Mouse (Mus musculus) left cerebral cortex, adult 11 months (tissue): ENCODE measurements around the gene Agap3.

ENCODE experiments used
- DNase-seq: peaks from one replicate; pipeline ENCODE4 v3.0.0; 2022; ENCODE audit warnings: low spot score

The Agap3 gene

DNA sequence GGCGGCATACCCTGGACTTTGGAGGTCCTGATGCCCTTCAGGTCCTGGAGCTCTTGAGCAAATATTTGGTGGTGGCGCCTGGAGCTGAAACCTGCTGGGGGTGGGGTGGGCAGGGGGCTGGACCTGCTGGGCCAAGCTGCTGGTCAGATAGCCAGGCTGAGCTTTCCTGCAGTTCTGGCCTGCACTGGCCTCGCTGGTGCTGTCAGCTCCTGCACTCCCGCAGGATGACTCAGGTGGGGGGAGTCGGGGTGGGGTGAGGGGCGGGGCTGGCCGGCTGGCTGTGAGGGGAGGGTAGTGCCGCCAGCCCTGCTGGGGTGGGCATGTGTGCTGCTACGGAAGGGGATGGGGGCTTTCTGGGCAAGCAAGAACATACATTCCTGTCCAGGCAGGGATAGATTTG lies 23.4 kb upstream of the Agap3 start:
- no peak for DNase-seq

DNA sequence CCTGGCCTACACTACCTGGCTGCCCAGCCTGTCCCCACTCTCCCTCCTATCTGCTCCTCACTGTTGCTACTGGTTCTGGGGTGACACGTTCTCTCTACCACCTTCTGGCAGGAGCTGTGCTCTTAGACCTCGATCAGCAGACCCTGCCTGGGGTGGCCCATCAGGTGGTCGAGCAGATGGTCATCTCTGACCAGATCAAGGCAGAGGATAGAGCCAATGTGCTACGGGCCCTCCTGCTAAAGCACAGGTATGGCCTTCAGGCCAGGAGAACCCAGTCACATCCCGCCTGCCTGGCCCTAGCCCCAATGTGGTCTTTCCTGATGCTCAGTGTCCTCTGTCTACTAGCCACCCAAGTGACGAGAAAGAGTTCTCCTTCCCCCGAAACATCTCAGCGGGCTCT lies 18.0 kb upstream of the Agap3 start:
- DNase-seq: no peak

DNA sequence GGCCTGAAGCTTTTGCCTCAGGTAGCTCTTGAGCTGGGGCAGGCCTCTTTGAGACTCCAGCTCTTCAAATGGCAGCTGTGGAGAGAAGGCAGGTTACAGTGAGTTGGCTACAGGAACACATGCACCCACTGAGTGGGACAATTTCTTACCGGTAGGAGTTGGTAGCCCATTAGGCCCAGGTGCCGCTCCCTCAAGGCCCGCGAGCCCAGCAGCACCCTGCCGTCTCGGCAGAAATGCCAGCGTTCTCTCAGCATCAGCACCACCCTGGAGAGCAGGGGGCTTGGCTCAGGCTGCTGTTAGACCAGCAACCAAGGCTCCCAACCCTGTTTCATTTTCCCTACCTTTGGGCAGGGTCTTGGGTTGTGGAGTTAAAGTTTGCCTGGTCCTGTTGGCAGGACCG lies 10.8 kb upstream of the Agap3 start:
- no peak for DNase-seq

DNA sequence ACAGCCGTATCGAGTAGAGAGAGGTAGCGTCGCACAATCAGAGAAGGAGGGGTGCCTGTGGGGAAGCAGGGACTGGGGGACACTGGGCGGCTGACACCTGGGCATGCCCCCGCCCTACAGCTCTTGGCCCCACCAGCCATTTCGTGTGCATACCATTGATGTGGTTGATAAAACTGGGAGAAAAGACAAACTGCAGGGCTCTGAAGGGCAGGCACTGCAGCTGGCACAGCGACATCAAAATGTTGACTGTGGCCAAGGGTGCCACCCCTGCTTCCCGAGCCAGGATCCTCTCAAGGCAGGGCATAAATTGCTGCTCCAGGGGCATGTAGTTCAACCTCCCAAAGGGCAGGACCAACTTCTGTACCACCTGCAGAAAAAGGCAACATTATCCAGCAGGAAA lies 9.9 kb upstream of the Agap3 start:
- DNase-seq: no peak

DNA sequence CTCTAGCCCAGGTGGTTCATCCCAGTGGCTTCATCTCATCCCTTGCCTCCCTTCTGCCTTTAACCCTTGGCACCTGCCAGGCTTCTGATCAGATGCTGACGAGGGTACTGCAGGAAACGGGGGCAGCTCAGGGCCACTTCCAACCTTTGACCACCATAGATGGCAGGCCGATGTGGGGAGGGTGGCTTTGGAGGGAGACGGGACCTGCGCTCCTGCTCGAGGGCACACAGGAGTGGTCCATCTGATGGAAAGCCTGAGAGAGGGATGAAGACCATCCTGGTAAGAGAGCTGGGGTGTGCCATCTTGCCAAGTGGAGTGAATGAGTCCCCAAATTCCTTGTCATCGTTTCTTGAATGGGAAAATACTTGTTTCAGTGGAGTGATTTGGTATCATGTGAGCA lies 8.8 kb upstream of the Agap3 start:
- DNase-seq: no peak

DNA sequence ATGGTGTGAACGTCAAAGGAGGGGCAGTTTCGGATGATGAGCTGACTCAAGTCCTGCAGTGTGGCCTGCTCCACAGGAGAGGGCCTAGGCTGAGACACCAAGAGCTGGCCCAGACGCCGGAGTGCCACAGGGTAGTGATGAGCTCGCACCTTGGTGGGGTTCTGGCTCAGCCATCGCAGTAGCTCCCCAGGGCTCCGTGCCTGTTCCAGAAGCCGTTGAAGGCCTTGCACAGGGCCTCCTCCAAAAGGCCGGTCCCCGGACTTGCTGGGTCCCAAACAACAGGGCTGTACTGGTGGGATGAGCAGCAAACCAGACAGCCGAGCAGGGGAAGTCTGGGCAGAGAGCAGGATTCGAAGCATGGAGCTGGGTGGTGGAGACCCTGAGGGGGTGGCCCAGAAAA lies 8.1 kb upstream of the Agap3 start:
- no peak for DNase-seq

DNA sequence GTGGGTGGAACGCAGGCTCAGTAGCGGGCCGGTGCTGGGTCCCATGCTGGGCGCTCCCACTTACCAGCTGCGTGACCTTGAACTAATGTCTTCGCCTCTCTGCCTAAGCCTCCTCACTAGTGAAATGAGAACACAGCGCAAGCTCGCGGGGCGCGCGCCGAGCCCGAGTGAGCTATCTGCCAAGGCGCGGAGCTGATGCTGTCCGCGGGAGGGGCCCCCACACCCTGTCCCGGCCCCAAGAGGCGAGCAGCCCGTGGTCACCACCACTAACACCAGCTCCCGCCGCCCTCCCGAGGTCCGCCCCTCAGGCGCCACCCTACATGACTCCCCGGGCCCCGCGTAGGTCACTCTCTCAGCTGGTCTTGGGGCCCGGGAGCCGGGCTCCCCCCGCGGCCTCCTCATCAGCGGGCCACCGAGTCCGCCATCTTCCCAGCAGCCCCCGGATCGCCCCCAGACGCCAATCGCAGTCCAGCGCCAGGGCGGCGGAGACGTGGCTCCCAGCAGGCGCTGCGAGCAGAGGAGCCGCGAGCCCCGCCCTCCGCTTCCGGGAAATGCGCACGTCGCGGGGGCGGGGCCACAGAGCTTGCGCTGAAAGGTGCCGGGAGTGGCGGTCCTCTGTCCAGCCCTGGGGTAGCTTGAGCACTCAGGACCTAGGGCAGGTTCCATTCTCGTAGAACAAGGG lies 7.1 kb upstream of the Agap3 start, which contains the start of gene Fastk:
Gene Fastk, minus strand, starts transcription at position 542 of the 682 bp plus-strand sequence.
- peak; percentile 88 for DNase-seq

DNA sequence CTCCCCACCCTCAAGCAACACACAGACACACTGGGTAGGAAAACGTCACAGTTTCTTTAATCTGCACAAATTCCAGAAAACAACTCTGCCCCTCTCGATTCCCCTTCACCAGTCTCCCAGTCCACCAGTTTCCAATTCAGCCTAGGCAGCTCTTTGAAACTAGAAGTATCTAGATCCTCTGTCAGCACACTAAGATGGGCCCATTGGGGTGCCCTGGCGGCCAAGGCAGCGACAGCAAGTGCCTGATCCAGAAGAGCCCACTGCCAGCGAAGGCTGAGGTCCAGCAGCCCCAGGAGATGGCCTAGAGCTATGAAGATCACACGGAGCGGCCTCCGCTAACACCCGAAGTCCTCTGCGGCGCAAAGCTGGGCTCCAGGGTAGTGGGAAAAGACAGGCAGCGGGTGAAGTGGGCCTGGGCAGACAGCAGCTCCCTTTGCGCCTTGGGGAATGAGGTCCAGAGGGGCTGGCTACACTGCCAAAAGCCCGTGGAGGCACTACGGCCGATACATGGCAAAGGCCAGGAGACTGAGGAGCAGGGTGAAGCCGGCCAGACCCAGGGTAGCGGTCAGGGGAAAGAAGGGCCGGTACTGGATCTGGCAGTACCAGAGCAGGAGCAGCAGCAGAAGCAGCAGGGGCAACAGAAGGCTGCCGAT lies 6.4 kb upstream of the Agap3 start:
- no peak for DNase-seq

DNA sequence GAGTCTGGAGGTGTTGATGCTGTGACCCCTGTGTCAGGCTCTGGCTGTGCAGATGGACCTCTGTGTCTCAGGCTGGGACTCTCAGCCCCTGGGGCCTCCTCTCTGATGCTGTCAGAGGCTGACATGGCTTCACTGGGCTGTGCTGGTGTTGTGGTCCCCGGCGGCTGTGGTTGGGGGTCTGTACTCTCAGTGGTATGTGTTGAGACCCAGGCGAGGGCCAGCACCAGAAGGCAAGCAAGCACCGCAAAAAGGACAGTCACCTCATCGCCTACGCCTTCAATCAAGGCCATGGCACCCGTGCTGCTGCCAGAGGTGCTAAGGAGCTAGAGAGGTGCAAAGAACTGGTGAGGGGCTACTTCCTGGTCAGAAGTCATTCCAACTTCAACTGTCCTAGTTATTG lies 5.3 kb upstream of the Agap3 start:
- DNase-seq: no peak

DNA sequence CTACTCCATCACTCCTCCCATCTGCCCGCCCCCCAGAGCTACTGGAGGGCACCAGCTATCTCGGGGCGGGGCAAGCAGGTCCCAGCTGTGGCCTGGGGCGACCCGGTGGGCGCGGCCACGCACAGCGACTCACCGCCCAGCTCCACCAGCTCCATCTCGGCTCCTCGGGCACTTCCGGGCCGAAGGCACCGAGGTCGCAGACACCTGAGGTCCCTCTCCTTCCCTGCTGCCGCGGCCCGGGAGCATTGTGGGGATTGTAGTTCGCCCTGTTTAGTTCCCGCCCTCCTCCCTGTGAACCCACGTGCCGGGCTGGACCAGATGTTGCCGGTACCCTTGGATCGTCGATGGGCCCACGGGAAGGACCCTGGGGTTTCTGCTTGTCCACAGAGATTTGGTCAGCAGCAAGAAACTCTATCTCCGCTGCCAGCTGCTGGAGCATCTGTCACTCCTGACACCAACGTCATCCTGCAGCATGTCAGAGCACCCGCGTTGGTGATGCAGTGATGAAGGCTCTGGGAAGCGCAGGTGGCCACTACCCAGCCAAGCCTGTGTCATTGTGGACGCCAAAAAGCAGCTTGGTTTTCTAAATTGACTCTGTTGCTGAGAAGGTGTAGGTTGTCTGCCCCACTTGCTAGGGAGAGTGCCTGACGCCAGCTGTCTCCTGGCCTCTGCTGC lies 4.2 kb upstream of the Agap3 start, which contains the start of gene Tmub1:
Gene Tmub1, minus strand, starts transcription at position 231 of the 675 bp plus-strand sequence.
- DNase-seq: peak; percentile 73

DNA sequence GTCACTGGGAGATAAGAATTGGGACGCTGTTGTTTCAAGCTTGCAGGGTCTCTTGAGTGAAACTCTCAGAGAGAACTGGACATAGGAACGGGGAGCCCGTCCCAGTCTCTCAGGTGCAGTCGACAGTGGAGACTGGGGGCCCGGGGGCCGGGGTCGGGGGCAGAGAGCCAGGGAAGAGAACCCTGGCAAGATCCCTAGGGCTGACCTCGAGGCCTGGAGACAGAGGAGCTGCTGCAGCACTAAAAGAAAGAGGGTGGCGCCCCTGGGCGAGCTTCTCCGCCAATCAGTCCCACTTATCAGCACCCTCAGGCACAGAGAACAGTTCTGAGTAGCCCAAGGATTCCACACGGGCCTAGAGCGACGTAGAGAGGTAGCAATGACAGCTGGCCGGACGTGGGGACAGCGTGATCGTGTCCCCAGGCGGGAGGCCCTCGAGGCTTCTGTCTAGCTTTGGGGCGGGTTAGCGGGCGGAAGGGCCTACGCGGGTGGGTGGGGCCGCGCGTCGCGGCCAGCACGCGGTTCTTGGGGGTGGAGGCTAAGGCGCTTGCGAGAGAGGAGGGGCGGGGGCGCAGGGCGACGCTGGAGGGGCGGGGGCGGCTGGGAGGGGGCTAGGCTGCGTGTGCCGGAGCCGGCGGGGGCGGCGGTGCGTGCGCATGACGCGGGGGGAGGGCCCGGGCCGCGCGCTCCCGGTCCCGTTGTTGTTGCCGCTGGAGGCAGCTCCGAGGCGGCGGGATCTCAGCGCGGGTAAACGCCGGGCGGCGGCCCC lies 530 bp upstream of the Agap3 start:
- DNase-seq: peak; percentile 70

DNA sequence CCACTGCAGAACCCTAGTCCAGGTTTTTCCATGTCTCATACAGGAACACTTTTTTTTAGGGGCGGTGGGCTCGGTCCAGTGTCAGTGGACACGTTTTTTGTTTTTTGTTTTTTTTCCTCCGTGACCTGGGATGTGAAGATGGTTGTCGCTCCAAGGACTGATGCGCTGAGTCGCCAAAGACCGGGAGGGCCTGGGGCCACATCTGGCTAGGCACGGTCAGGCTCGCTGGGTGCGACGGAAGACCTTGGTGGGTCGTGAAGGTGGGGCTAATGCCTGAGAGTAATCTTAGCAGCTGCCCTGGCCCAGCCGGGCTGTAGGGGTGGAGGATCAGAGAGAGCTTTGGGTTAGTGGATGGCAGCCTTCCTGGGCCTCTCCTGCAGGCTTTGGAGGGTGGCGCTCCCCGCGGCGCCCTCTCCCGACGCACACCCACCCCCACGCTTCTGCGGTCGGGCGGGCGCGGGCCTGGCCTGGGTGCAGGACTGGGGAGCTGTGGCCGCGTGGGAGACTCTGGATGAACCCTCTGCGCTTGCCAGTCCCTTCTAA lies 785 bp downstream of the Agap3 start:
- no peak for DNase-seq

DNA sequence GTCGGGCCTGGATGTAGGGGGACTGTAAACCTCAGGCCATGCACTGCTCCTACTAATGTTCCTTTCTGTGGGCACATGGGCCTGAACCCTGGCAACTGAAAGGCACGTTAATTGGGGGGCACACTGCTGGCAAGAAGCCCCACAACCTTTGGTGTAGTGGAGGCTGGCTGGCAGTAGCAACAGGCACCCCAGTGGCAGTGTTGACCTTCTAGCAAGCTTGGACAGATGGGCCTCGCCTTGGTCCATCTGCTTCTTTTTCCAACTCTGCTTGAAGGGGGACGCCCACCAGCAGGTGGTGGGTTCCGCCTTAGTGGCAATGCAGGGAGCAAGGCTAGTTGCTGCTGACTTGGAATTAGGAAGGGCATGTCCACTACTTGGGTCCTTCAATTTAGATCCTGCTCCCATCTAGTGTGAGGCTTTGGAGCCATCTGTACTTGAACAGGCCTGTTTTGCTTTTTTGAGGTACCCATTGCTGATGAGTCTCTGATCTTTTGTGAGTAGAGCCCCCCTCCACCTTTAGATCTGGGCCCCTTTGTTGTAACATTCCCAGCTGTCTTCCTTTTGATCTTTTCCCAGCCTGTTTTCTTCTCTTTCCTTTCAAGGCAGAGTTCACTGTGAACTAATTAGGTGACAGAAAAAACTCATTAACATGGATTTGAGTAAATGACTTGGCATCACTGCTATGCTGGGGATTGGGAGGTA lies 1.5 kb downstream of the Agap3 start:
- DNase-seq: no peak

DNA sequence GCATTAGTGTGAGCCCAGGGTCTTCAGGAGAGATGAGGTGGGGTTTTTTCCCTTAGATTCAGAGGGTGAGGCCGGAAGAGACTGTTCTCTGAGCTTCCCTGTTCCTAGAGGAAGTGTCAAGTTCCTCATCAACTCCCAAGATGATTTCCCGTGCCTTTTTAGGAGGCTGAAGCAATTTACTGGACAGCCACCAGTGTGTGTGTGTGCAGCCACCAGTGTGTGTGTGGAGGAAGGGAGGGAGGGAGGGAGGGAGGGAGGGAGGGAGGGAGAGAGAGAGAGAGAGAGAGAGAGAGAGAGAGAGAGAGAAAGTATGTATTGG lies 2.0 kb downstream of the Agap3 start:
- DNase-seq: no peak

DNA sequence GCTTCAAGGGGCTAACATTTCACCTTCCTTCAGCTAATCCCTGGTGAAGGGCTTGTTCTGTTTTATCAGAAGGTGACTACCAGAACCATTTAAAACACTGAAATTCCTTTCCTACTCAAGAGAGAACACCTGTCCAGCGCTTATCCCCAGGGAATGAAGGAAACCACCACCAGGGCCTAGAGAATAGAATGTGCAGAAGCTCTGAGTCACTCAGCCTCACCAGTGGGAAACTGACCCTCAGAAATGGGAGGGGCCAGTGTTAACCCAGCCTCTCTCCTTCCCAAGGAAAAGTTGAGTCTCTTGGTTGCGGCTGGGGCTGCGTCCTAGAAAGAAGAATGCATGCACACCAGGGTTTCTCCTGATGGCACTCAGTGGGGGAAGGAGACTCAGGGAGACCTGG lies 3.1 kb downstream of the Agap3 start:
- no peak for DNase-seq

DNA sequence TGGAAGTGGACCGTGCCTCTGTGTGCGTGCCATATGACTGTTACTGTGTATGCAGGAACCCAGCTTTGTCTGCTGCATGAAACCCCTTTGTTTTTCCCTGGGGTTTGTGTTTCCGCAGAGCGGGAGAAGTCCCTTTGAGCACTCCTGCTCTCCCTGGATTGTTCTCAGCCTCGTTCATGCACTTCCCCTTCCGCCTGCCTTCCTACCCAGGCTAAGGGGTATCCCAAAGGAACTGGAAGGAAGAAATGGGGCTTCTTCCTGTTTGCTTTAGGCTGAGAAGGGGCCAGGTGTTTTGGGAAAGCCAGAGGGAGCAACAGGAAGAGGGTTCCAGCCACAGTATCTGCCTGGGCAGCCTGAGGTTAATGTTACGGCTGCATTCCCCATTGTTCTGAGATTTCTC lies 3.6 kb downstream of the Agap3 start:
- no peak for DNase-seq

DNA sequence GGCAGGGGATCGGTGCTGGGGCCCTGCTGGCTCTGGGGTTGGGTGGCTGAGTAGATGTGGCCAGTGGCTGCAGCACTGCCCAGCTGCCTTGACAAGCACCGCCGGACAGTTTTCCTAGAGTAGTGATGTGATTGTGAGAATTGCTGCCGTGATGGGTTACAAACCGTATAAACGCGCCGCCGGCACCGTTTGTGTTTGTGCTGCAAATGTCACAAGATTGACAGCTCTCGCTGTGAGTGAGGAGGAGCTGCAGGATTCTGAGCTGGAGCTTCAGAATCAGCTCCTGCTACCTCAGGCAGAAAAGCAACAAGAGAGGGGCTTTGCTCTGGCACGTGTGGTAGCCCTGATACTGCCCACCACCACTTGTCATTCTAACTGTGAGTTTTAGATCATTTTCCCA lies 14.8 kb downstream of the Agap3 start:
- no peak for DNase-seq

DNA sequence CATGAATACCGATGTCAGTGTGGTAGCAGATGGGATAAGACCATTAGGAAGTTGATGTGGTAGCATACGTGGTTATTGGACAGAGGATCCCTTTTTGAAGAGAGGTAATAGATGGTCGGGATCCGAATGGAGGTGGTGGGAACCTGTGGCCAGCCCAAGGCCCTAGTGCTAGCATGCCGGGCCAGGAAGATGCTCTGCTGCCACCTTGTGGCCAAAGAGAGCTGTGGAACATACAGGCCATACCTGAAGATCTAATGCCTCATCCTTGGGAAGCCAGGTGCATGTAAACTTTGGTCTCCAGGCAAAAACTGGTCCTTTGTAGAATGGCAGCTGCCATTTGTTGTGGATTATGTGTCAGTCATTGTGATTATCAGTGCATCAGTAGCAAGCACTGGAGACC lies 18.6 kb downstream of the Agap3 start:
- DNase-seq: no peak

DNA sequence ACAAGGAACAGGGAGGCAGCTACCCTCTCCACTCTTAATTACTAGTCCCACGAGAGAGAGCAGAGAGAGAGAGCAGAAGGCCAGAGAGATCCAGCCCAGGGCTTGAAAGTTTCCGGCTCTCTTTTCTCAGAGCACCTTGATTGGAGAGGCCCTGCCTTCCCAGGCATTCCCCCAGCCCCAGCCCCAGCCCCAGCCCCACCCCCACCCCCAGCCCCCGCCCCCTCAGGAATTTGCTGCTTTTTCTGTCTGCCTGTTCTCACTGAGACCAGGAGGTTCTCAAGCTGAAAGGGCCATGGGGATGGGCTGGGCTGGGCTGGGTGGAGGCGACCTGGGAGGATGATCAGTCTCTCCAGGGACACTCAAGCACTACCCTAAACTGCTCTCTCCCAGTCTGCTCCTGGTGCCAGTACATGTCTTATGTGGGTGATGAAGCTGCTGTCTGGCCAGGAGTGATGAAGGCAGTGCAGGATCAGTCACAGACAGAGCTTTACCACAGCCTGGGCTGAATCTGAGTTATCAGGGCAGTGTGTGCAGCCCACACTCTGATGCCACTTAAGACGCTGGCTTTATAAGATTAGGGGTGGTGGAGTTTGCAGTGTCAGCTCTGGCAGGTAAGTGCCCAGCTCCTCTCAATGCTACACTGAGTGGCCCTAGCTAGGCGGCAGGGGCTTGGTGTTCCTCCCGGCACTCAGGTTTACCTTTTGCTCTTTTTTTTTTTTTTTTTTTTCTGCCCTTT lies 21.1 kb downstream of the Agap3 start:
- no peak for DNase-seq

DNA sequence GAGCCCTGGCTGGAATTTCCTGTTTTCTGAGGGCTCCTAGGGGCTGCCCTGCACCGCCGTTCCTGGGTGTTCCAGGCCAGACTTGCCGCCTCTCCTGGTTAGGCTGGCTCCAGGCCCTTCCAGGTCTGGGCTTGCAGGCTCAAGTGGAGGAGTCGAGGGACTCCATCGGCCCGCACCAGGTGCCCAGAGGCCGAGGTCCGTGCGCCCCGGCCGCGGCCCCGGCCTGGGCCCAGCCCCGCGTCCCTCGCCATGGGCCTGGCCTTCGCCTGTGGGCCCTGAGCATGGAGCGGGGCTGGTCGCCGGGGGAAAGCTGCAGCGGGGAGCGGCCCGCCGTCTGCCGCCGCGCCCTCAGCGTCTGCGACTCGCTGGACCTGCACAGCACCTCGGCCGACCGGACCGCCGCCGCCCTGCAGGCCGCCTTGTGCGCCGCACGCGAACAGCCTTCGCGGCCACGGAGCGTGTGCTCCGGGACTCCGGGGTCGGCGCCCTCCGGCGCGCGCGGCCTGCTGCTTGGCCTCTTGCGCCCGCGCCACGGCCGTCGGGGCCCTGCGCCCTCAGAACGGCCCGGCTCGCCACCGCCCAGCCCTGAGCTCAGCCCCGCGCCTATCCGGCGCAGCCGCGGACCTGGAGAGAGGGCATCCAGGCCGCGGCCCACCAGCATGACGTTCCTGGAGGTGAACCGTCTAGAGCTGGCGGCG lies 22.2 kb downstream of the Agap3 start:
- no peak for DNase-seq
